13 mouse cellular contexts compared by ENCODE assay signal in genomic region chr14:24770015-24770977, GRCm38 (mm10).
A peak's percentile ranks its signal among the peaks of the same experiment; 100 is the strongest.
DNase-seq lines count a peak whose midpoint lies in the region; ATAC-seq and TF ChIP-seq lines count a peak whose summit lies in the region.
"Had no signal": no experiment of that assay in that cellular context is flagged by ENCODE, and none has a peak within 500 bp of the region (broad histone marks: within the 10 kb centered on the region; RNA-seq: fewer than 3 reads in every experiment).

No protein-coding gene starts in this region.

- TF ChIP-seq CTCF in heart, adult 2 months (IDR thresholded peaks at IDR 0.05), result no peak

- no peak for TF ChIP-seq POLR2A in heart, adult 2 months (IDR thresholded peaks at IDR 0.05; ENCODE audit: insufficient read depth, low read depth, low read length)

- H3K4me2 ChIP-seq in embryonic facial prominence, embryonic 13.5 days, result no peak overlapping the region
- no peak overlapping the region for H3K4me2 ChIP-seq in hindbrain, embryonic 15.5 days
- H3K4me2 ChIP-seq in neural tube, embryonic 13.5 days, result no peak overlapping the region

- H3K9ac ChIP-seq in heart, adult 2 months (ENCODE audit: low read depth, low read length), result no peak overlapping the region
- no peak overlapping the region for H3K9ac ChIP-seq in embryonic facial prominence, embryonic 13.5 days
- no peak overlapping the region; the same call in 1 of the 2 replicates for H3K9ac ChIP-seq in hindbrain, embryonic 15.5 days
- H3K9ac ChIP-seq in neural tube, embryonic 13.5 days, result peak overlapping the region; percentile 3; the same call in 1 of the 2 replicates

- intact Hi-C loops in heart, adult 2 months (cut with DNase I), result no loop called here

- no peak for ATAC-seq in embryonic facial prominence, embryonic 13.5 days (ENCODE audit: insufficient number of reproducible peaks, insufficient read depth, low FRiP score, low TSS enrichment, low read depth)
- no peak for ATAC-seq in hindbrain, embryonic 15.5 days (ENCODE audit: low FRiP score, low read depth)
- ATAC-seq in neural tube, embryonic 13.5 days (ENCODE audit: low read depth), result peak; percentile 72
- ATAC-seq in erythroblast, adult 5-6 weeks (replicated peaks; ENCODE audit: low FRiP score, poor library complexity, severe bottlenecking), result no peak
- ATAC-seq: activated CD4-positive, CD25-positive, alpha-beta regulatory T cell, adult 4 months had no signal

- H3K79me2 ChIP-seq in heart, adult 2 months (replicated peaks; ENCODE audit: control insufficient read depth, insufficient read depth, low read length), result no peaks in the 10 kb centered on the region

- H3K36me3 ChIP-seq in heart, embryonic 10.5 days, result no peaks in the 10 kb centered on the region
- no peaks in the 10 kb centered on the region for H3K36me3 ChIP-seq in heart, adult 2 months (ENCODE audit: control insufficient read depth, insufficient read depth, low read length)
- H3K36me3 ChIP-seq in embryonic facial prominence, embryonic 13.5 days, result no peaks in the 10 kb centered on the region
- H3K36me3 ChIP-seq in hindbrain, embryonic 15.5 days, result no peaks in the 10 kb centered on the region
- no peaks in the 10 kb centered on the region for H3K36me3 ChIP-seq in neural tube, embryonic 13.5 days
- H3K36me3 ChIP-seq: G1E had no signal

- H3K27ac ChIP-seq in heart, embryonic 10.5 days, result peak overlapping the region; percentile 73
- H3K27ac ChIP-seq in heart, adult 2 months, result no peak overlapping the region
- H3K27ac ChIP-seq in embryonic facial prominence, embryonic 13.5 days, result peak overlapping the region; percentile 56
- H3K27ac ChIP-seq in hindbrain, embryonic 15.5 days (replicated peaks), result 0 out of 2 replicates have a peak overlapping the region, but pooled peaks have one; percentile 7
- H3K27ac ChIP-seq in neural tube, embryonic 13.5 days (replicated peaks), result peak overlapping the region; percentile 59
- H3K27ac ChIP-seq: gastrocnemius, adult 2 months; kidney, postnatal 0 days had no signal

- DNase-seq in heart, embryonic 10.5 days (ENCODE audit: low spot score), result no peak
- DNase-seq in heart, adult 2 months, result no peak
- no peak for DNase-seq in liver
- DNase-seq in right cerebral cortex, postnatal 4 days, result no peak
- DNase-seq: gastrocnemius, adult 2 months; heart, postnatal 14 days had no signal

- WGBS in heart, embryonic 10.5 days, result 26% methylated on average over 11 of the region's 11 CpGs
- 76% methylated on average over 11 of the region's 11 CpGs for WGBS in heart, adult 2 months
- WGBS in embryonic facial prominence, embryonic 13.5 days, result 18% methylated on average over 11 of the region's 11 CpGs
- 26% methylated on average over 11 of the region's 11 CpGs for WGBS in hindbrain, embryonic 15.5 days
- 31% methylated on average over 11 of the region's 11 CpGs for WGBS in neural tube, embryonic 13.5 days

- H3K4me3 ChIP-seq in heart, embryonic 10.5 days, result no peak overlapping the region
- H3K4me3 ChIP-seq in heart, adult 2 months, result no peak overlapping the region
- H3K4me3 ChIP-seq in embryonic facial prominence, embryonic 13.5 days, result no peak overlapping the region
- H3K4me3 ChIP-seq in hindbrain, embryonic 15.5 days, result no peak overlapping the region
- H3K4me3 ChIP-seq in neural tube, embryonic 13.5 days, result no peak overlapping the region
- H3K4me3 ChIP-seq: gastrocnemius, adult 2 months had no signal

- H3K4me1 ChIP-seq in heart, embryonic 10.5 days, result peaks cover 26% of the 10 kb centered on the region
- H3K4me1 ChIP-seq in heart, adult 2 months (ENCODE audit: control insufficient read depth, insufficient read depth, low read length), result no peaks in the 10 kb centered on the region
- peaks cover 53% of the 10 kb centered on the region for H3K4me1 ChIP-seq in embryonic facial prominence, embryonic 13.5 days
- peaks cover 26% of the 10 kb centered on the region for H3K4me1 ChIP-seq in hindbrain, embryonic 15.5 days (replicated peaks)
- H3K4me1 ChIP-seq in neural tube, embryonic 13.5 days (replicated peaks), result peaks cover 40% of the 10 kb centered on the region

- H3K27me3 ChIP-seq in heart, embryonic 10.5 days (ENCODE audit: insufficient read depth, poor library complexity, severe bottlenecking), result 0 out of 2 replicates have a peak, but pooled peaks cover 9% of the 10 kb centered on the region
- H3K27me3 ChIP-seq in heart, adult 2 months (ENCODE audit: control insufficient read depth, insufficient read depth, low read length), result no peaks in the 10 kb centered on the region
- no peaks in the 10 kb centered on the region for H3K27me3 ChIP-seq in embryonic facial prominence, embryonic 13.5 days
- no peaks in the 10 kb centered on the region for H3K27me3 ChIP-seq in hindbrain, embryonic 15.5 days
- no peaks in the 10 kb centered on the region for H3K27me3 ChIP-seq in neural tube, embryonic 13.5 days

- no peaks in the 10 kb centered on the region for H3K9me3 ChIP-seq in heart, embryonic 10.5 days
- no peaks in the 10 kb centered on the region for H3K9me3 ChIP-seq in embryonic facial prominence, embryonic 13.5 days
- no peaks in the 10 kb centered on the region for H3K9me3 ChIP-seq in hindbrain, embryonic 15.5 days
- no peaks in the 10 kb centered on the region for H3K9me3 ChIP-seq in neural tube, embryonic 13.5 days

- TF ChIP-seq EP300 in heart, adult 2 months (IDR thresholded peaks at IDR 0.05; ENCODE audit: insufficient read depth, low read depth, low read length), result no peak
